Mouse (Mus musculus) forebrain, embryonic 10.5 days (tissue): ENCODE results near the gene Lrch4. TPM values are rescaled to one million over a fixed set of nuclear protein-coding genes. Genes with fewer than 3 reads are reported as not detected.

Experiments
- DNase-seq: peaks from one replicate; pipeline ENCODE4 v3.0.0-alpha.2; 2017; ENCODE audit warnings: low spot score; ENCODE audit errors: extremely low spot score
- H3K27ac ChIP-seq: fragments of 300-500 bp; sonication (generic); 2 replicates; pipeline ENCODE4 v1.5.1; 2016; ENCODE audit warnings: mild to moderate bottlenecking
- H3K27me3 ChIP-seq: fragments of 300-500 bp; sonication (generic); 2 replicates; pipeline ENCODE4 v1.6.1; 2016; ENCODE audit warnings: mild to moderate bottlenecking; ENCODE audit not compliant: poor library complexity, severe bottlenecking
- H3K36me3 ChIP-seq: fragments of 300-500 bp; sonication (generic); replicated peaks from 2 replicates; pipeline ENCODE4 v1.6.1; 2016; ENCODE audit warnings: mild to moderate bottlenecking, moderate library complexity
- H3K4me1 ChIP-seq: fragments of 300-500 bp; sonication (generic); 2 replicates; pipeline ENCODE4 v1.6.1; 2016
- H3K4me3 ChIP-seq: fragments of 300-500 bp; sonication (generic); 2 replicates; pipeline ENCODE4 v1.5.1; 2016; ENCODE audit warnings: mild to moderate bottlenecking, moderate library complexity
- H3K9me3 ChIP-seq: fragments of 300-500 bp; sonication (generic); 2 replicates; pipeline ENCODE4 v1.6.1; 2016; ENCODE audit warnings: mild to moderate bottlenecking, moderate library complexity
- WGBS: fragments of 180-500 bp; shearing (Covaris S2); methylation state at CpG from one replicate; pipeline ENCODE4 v1.1.7; 2016; 5-methylcytosine and 5-hydroxymethylcytosine counted together
- polyA plus RNA-seq: library from polyadenylated mRNA; unstranded; fragments of >200 nt; fragmentation: Nextera tagmentation; extraction: Ambion mirVana; gene quantifications from 2 replicates; pipeline ENCODE4 v1.2.1, GENCODE M21; 2016

The Lrch4 gene
- polyA plus RNA-seq, result 29.0 and 33.4 TPM in 2 replicates

DNA sequence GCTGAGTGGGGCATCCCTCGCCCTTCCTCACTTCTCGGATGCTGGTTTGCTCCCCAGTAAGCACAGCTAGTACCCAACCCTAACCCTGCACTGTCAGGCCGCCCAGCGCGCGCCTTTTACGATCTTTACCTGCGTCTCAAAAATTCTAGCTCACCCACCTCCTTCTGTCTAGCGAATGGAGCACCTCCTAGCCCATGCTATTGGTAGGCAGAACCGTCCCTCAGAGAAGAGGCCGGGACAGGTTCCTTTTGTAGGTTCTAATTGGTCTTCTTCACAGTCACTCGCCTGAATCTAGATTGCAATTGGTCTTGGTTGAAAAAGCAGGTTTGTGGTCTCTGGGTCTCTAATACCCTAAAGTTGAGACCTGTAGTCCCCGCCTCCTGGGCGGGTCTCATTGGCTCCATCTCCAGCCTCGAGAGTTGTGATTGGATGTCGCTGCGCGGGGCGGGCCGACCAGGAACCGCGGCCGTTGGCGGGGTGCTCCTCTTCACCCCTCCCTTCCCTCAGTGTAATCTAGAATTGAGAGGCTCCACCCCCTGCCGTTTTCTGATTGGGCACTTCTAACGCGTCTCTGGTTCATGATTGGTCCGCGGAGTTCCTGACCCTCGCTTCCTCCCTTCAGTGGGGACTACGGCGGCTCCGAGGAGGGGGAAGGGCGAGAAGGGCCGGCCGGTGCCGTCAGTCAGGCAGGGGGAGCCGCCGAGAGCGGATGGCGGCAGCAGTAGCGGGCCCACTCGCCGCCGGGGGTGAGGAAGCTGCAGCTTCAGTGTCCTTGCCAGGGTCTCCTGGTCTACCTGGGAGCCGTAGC lies at the start of gene Lrch4, which contains the start of the genes Fbxo24 and Gm20605:
Gene Lrch4, plus strand, starts transcription at position 624 of the 808 bp plus-strand sequence.
Gene Fbxo24, minus strand, starts transcription at position 505 of the 808 bp plus-strand sequence.
Gene Gm20605, plus strand, starts transcription at position 678 of the 808 bp plus-strand sequence.
- Histone ChIP-seq H3K9me3 (no peaks in the 10 kb centered on the region), H3K36me3 (peaks cover 30% of the 10 kb centered on the region), H3K27ac (peak within 1 kb of the TSS; percentile 93), H3K4me3 (peak within 1 kb of the TSS; percentile 72), H3K27me3 (no peaks in the 10 kb centered on the region), H3K4me1 (peaks cover 69% of the 10 kb centered on the region)
- peak; percentile 99 for DNase-seq
- under 1% methylated on average over 46 of the region's 46 CpGs for WGBS

DNA sequence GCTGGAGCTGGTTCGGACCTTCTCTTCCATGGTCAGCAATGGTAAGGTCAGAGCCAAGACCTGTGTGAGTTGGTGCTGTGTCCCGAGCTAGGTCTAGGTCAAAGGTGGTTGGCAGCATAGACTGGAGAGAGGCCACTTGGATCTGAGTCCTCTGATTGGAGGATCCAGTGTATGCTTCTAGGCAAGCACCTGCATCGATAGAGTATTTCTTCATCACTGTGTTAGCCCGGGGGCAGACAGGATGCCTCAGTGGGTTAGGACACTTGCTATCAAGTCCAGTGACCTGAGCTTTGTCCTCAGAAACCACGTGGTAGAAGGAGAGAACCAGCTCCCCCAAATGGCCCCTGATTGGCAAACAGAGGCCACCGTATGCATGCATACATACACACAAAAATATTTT lies 48.7 kb upstream of the Lrch4 start:
- Histone ChIP-seq H3K9me3 (no peaks in the 10 kb centered on the region), H3K27ac (no peak overlapping the region), H3K4me1 (peaks cover 17% of the 10 kb centered on the region), H3K36me3 (no peaks in the 10 kb centered on the region), H3K27me3 (peaks cover 40% of the 10 kb centered on the region), H3K4me3 (no peak overlapping the region)
- WGBS, result 82% methylated on average over 6 of the region's 6 CpGs
- DNase-seq, result no peak

DNA sequence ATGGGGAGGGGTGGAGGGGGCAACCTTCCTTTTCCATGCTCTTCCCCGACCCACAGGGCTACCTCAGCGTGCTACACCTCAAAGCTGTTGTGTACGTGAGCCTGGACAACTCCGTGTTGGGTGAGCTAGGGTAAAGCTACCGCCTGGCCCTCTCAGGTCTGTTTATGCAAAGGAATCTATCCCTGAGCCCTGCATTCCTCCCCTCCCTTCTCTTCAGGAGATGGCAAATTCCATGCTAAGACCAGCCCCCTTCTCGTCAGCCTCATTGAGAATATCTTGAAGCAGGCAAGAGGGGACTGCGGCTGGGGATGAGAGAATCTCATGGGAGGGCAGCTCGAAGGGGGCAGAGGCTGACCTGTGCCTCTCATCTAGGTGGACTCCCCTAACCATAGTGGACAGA lies 46.2 kb upstream of the Lrch4 start:
- 50% methylated on average over 8 of the region's 8 CpGs for WGBS
- H3K27ac ChIP-seq, result no peak overlapping the region

GRCm38 (mm10) chr5:137583670-137584169 lies 45.2 kb upstream of the Lrch4 start:
- Histone ChIP-seq H3K36me3 (no peaks in the 10 kb centered on the region), H3K27ac (peak overlapping the region; percentile 62), H3K9me3 (no peaks in the 10 kb centered on the region), H3K4me1 (peaks cover 17% of the 10 kb centered on the region), H3K4me3 (peak overlapping the region; percentile 51), H3K27me3 (peaks cover 33% of the 10 kb centered on the region)
- peak; percentile 52 for DNase-seq
- 17% methylated on average over 27 of the region's 27 CpGs for whole genome bisulfite sequencing

More for the DNA sequence above, 46.2 kb upstream of the Lrch4 start:
- H3K4me3 ChIP-seq, result peak overlapping the region; percentile 51; the same call in 1 of the 2 replicates
- H3K36me3 ChIP-seq, result no peaks in the 10 kb centered on the region
- H3K27me3 ChIP-seq, result peaks cover 33% of the 10 kb centered on the region
- H3K9me3 ChIP-seq, result no peaks in the 10 kb centered on the region
- H3K4me1 ChIP-seq, result peaks cover 17% of the 10 kb centered on the region
- no peak for DNase-seq

DNA sequence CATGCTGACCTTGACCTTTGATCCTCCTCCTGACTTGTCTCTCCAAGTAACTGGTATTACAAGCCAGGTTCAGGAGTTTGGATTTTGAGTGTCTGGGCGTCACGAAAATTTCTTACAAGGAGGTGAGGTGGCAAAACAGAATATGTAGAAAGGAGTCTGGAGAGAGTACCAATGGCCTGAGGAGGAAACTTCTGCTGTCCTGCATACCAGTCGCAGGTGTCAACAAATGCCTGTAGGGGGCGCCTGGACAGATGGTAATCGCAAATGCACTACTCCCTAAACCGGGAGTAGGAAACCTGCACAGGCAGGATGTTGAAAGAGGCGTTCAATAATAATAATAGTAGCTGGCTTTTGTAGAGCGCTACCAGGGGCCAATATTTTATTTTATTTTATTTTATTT lies 43.9 kb upstream of the Lrch4 start:
- WGBS, result 33% methylated on average over 8 of the region's 8 CpGs
- no peak overlapping the region for H3K27ac ChIP-seq
- no peaks in the 10 kb centered on the region for H3K36me3 ChIP-seq
- peaks cover 33% of the 10 kb centered on the region for H3K27me3 ChIP-seq
- no peak overlapping the region for H3K4me3 ChIP-seq
- DNase-seq, result peak; percentile 53
- H3K4me1 ChIP-seq, result peaks cover 17% of the 10 kb centered on the region
- H3K9me3 ChIP-seq, result no peaks in the 10 kb centered on the region

DNA sequence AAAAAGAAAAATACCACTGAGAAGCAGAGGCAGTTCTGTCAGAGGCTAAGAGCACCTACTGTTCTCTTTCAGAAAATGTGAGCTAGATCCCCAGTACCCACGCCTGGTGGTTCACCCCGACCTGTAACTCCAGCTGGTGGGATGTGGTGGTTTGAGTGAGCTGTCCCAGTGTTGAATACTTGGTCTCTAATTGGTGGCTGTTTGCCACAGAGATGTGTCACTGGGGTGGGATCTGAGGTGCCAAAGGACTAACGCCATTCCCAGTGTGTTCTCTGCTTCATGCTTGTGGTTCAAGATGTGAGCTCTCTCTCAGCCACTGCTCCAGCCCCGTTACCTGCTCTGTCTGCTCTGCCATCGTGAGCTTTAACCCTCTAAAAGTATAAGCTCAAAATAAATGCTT lies 38.4 kb upstream of the Lrch4 start:
- H3K4me3 ChIP-seq, result no peak overlapping the region
- no peaks in the 10 kb centered on the region for H3K36me3 ChIP-seq
- no peaks in the 10 kb centered on the region for H3K4me1 ChIP-seq
- no peaks in the 10 kb centered on the region for H3K9me3 ChIP-seq
- H3K27me3 ChIP-seq, result no peaks in the 10 kb centered on the region
- no peak overlapping the region for H3K27ac ChIP-seq
- DNase-seq, result no peak
- WGBS, result 87% methylated on average over 5 of the region's 5 CpGs

DNA sequence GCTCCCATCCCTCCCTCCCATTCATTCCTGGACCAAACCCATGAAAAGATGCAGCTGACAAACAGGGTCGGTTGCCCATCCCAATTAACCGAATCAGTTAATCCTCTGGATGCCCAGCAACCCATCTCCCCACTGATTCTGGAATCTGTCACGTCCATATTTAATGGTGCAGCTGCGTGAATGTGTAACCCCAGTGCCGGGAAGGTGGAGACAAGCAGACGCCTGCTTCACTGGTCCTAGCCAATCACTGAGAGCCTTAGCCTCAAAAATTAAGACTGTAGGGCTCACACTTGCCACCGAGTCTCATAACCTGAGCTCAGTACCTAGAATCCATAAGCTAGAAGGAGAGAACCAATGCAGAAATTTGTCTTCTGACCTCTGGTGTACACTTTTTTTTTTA lies 33.0 kb upstream of the Lrch4 start:
- peaks cover 15% of the 10 kb centered on the region for H3K36me3 ChIP-seq
- peaks cover 27% of the 10 kb centered on the region for H3K4me1 ChIP-seq
- no peaks in the 10 kb centered on the region for H3K27me3 ChIP-seq
- H3K9me3 ChIP-seq, result no peaks in the 10 kb centered on the region
- DNase-seq, result no peak
- no peak overlapping the region for H3K27ac ChIP-seq
- no peak overlapping the region for H3K4me3 ChIP-seq
- WGBS, result 85% methylated on average over 7 of the region's 7 CpGs

DNA sequence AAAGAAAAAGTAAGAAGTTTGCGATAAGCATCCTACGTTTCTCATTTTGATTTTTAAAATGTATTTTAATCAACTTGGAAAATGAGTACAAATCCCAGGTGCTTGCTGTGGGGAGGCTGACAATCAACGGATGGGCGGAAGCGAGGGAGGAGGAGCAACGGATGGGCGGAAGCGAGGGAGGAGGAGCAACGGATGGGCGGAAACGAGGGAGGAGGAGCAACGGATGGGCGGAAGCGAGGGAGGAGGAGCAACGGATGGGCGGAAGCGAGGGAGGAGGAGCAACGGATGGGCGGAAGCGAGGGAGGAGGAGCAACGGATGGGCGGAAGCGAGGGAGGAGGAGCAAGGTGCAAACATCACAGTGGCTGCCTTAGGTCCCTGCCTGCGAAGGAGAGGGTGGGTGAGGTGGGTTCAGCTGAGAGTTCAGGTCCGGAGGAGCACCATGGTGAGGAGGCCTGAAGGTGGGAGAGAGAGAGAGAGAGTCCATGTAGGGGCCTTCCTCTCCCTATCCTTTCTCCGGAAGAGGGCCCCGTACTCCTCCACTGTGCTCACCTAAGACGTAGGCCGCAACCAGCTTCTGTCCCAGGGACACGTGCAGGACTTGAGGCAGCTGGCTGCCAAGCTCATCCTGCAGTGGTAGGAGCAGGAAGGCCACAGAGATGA lies 32.2 kb upstream of the Lrch4 start:
- Histone ChIP-seq H3K27me3 (no peaks in the 10 kb centered on the region), H3K4me1 (peaks cover 31% of the 10 kb centered on the region), H3K36me3 (peaks cover 15% of the 10 kb centered on the region), H3K4me3 (peak overlapping the region; percentile 42), H3K27ac (peak overlapping the region; percentile 77), H3K9me3 (no peaks in the 10 kb centered on the region)
- 31% methylated on average over 30 of the region's 30 CpGs for WGBS
- no peak for DNase-seq

- H3K27ac ChIP-seq, result no peak overlapping the region
- WGBS, result 96% methylated on average over 6 of the region's 6 CpGs
- H3K4me3 ChIP-seq, result no peak overlapping the region
- peaks cover 15% of the 10 kb centered on the region for H3K36me3 ChIP-seq
- no peaks in the 10 kb centered on the region for H3K9me3 ChIP-seq
- no peaks in the 10 kb centered on the region for H3K27me3 ChIP-seq
- DNase-seq, result no peak
- peaks cover 40% of the 10 kb centered on the region for H3K4me1 ChIP-seq
Measured at GRCm38 (mm10) chr5:137597625-137598024, 31.3 kb upstream of the Lrch4 start.

DNA sequence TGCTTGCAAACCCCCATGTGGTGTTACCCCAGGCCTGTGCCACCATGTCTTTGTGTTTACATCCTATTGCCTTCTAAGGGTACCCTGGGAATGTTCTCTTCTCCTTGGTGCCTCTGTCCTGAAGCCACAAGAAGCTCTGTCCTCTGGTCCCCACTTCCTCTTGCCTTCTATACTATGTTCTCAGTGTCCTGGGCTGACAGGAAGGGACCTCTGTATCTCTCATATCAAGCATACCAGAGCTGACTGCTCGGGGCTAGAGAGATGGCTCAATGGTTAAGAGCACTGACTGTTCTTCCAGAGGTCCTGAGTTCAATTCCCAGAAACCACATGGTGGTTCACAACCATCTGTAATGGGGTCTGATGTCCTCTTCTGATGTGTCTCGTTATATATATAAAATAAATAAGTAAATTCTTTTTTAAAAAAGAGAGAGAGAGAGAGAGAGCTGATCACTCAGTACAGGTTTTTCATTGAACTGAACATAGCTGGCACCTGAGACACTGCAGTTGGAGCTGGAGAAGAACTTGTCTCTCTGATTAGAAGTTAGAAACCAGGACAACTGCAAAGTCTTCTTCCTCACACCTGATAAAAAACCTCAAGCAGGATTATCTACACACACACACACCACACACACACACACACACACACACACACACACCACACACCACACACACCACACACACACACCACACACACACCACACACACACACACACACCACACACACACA lies 30.7 kb upstream of the Lrch4 start:
- no peak overlapping the region for H3K27ac ChIP-seq
- H3K27me3 ChIP-seq, result no peaks in the 10 kb centered on the region
- 87% methylated on average over 2 of the region's 2 CpGs for WGBS
- H3K4me1 ChIP-seq, result peaks cover 46% of the 10 kb centered on the region
- peaks cover 15% of the 10 kb centered on the region for H3K36me3 ChIP-seq
- no peak for DNase-seq
- H3K9me3 ChIP-seq, result no peaks in the 10 kb centered on the region
- H3K4me3 ChIP-seq, result no peak overlapping the region

DNA sequence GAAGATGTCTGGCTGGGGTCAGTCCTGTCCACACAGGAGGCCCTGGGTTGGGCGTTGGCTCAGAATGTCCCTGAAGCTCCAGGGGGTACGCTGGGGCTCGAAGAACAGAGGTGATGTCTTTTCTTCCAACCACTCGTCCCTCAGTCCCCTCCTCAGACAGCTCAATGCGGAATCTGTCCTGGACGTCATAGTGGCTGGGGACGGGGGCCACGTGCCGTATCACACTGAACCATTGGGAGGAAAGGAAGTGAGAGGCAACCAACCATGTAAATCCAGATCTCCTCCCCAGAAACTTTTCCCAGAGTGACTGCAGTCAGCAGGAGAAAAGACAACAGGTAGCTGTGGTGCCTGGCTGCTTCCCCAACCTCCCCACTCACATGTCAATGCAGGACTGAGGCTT lies 29.3 kb upstream of the Lrch4 start:
- no peak for DNase-seq
- WGBS, result 72% methylated on average over 9 of the region's 9 CpGs
- Histone ChIP-seq H3K4me3 (peak overlapping the region; percentile 70), H3K9me3 (no peaks in the 10 kb centered on the region), H3K4me1 (peaks cover 53% of the 10 kb centered on the region), H3K27ac (peak overlapping the region; percentile 97; the same call in 1 of the 2 replicates), H3K27me3 (no peaks in the 10 kb centered on the region), H3K36me3 (peaks cover 17% of the 10 kb centered on the region)

GRCm38 (mm10) chr5:137600281-137600618 lies 28.7 kb upstream of the Lrch4 start:
- no peak for DNase-seq
- WGBS, result 4% methylated on average over 19 of the region's 19 CpGs
- H3K4me1 ChIP-seq, result peaks cover 53% of the 10 kb centered on the region
- no peaks in the 10 kb centered on the region for H3K9me3 ChIP-seq
- peak overlapping the region; percentile 97 for H3K27ac ChIP-seq
- H3K4me3 ChIP-seq, result peak overlapping the region; percentile 70
- H3K36me3 ChIP-seq, result peaks cover 21% of the 10 kb centered on the region
- no peaks in the 10 kb centered on the region for H3K27me3 ChIP-seq
